Mouse (Mus musculus) MEL (cell line): ENCODE data around the gene Dscam. TPM values are rescaled to one million over a fixed set of nuclear protein-coding genes. Genes with fewer than 3 reads are reported as not detected.

Source experiments
- DNase-seq: peaks from one replicate; pipeline ENCODE4 v3.0.0; 2011; ENCODE audit warnings: low read depth, low spot score
- H3K27ac ChIP-seq: 2 replicates; pipeline ENCODE4 v1.5.1; 2012; ENCODE audit warnings: low read depth, mild to moderate bottlenecking, control low read depth, low read length, moderate library complexity; ENCODE audit not compliant: control insufficient read depth
- H3K27me3 ChIP-seq, 2 experiments: fragments of 150-350 bp in 1 of 2; sonication (generic) in 1 of 2; 2 replicates each; pipeline ENCODE4 v1.6.1; 2012; ENCODE audit warnings: low read length in 2 of 2, mild to moderate bottlenecking in 2 of 2, improper control_type of control experiment in 1 of 2, moderate library complexity in 1 of 2; ENCODE audit not compliant: insufficient read depth in 2 of 2, control insufficient read depth in 1 of 2
- H3K36me3 ChIP-seq, 2 experiments: 2 replicates each; pipeline ENCODE4 v1.6.1; 2012 to 2014; ENCODE audit warnings: low read length in 2 of 2, improper control_type of control experiment in 1 of 2, inconsistent platforms in 1 of 2, mild to moderate bottlenecking in 1 of 2; ENCODE audit not compliant: insufficient read depth in 2 of 2, control insufficient read depth in 1 of 2
- H3K4me1 ChIP-seq, 2 experiments: fragments of 150-350 bp in 1 of 2; sonication (generic) in 1 of 2; 2 replicates each; pipeline ENCODE4 v1.6.1; 2012; ENCODE audit warnings: low read length in 2 of 2, improper control_type of control experiment in 1 of 2, mild to moderate bottlenecking in 1 of 2; ENCODE audit not compliant: insufficient read depth in 2 of 2, control insufficient read depth in 1 of 2
- H3K4me3 ChIP-seq, 2 experiments: fragments of 150-350 bp in 1 of 2; sonication (generic) in 1 of 2; 2 replicates each; pipeline ENCODE4 v1.5.1; 2012; ENCODE audit warnings: low read depth in 2 of 2, low read length in 2 of 2, mild to moderate bottlenecking in 2 of 2, moderate library complexity in 2 of 2, control low read depth in 1 of 2, improper control_type of control experiment in 1 of 2; ENCODE audit not compliant: control insufficient read depth in 1 of 2, insufficient read depth in 1 of 2
- H3K79me2 ChIP-seq: 2 replicates; pipeline ENCODE4 v1.6.1; 2012; ENCODE audit warnings: mild to moderate bottlenecking, low read length, moderate library complexity; ENCODE audit not compliant: control insufficient read depth, poor library complexity, insufficient read depth
- H3K9ac ChIP-seq: 2 replicates; pipeline ENCODE4 v1.6.1; 2012; ENCODE audit warnings: low read depth, mild to moderate bottlenecking, control low read depth, low read length, moderate library complexity; ENCODE audit not compliant: control insufficient read depth, poor library complexity, severe bottlenecking
- H3K9me3 ChIP-seq: fragments of 150-350 bp; sonication (generic); replicated peaks from 2 replicates; pipeline ENCODE4 v1.6.1; 2012; ENCODE audit warnings: mild to moderate bottlenecking, low read length, improper control_type of control experiment, moderate library complexity; ENCODE audit not compliant: insufficient read depth
- BHLHE40 ChIP-seq: IDR thresholded peaks from 2 replicates; pipeline ENCODE4 v1.6.1; 2012; ENCODE audit warnings: low read depth, mild to moderate bottlenecking, inconsistent platforms, low read length, improper control_type of control experiment, borderline replicate concordance
- CHD2 ChIP-seq: IDR thresholded peaks from 2 replicates; pipeline ENCODE4 v1.6.1; 2011; ENCODE audit warnings: low read length, improper control_type of control experiment
- CTCF ChIP-seq, 3 experiments: IDR thresholded peaks in 2 of 3; conservative IDR thresholded peaks in 1 of 3; 2 replicates each; pipeline ENCODE4 v1.5.1; 2011 to 2012; ENCODE audit warnings: low read length in 3 of 3, low read depth in 2 of 3, mild to moderate bottlenecking in 2 of 3, improper control_type of control experiment in 1 of 3, inconsistent platforms in 1 of 3, mixed read lengths in 1 of 3, moderate library complexity in 1 of 3; ENCODE audit not compliant: control insufficient read depth in 1 of 3, insufficient read depth in 1 of 3, poor library complexity in 1 of 3, severe bottlenecking in 1 of 3
- ELF1 ChIP-seq: IDR thresholded peaks from 2 replicates; pipeline ENCODE4 v1.6.1; 2014; ENCODE audit warnings: low read depth, mild to moderate bottlenecking, inconsistent platforms, low read length, improper control_type of control experiment, moderate library complexity
- EP300 ChIP-seq, 2 experiments: IDR thresholded peaks; 2 replicates each; pipeline ENCODE4 v1.6.1; 2011; ENCODE audit warnings: improper control_type of control experiment in 2 of 2, low read length in 2 of 2, low read depth in 1 of 2, mild to moderate bottlenecking in 1 of 2
- GATA1 ChIP-seq: IDR thresholded peaks from 2 replicates; pipeline ENCODE4 v1.6.1; 2011; ENCODE audit warnings: low read depth, low read length, improper control_type of control experiment
- KAT2A ChIP-seq: conservative IDR thresholded peaks from 2 replicates; pipeline ENCODE4 v1.6.1; 2012; ENCODE audit warnings: low read depth, low read length, improper control_type of control experiment, inconsistent platforms
- MAFK ChIP-seq: IDR thresholded peaks from 2 replicates; pipeline ENCODE4 v1.6.1; 2011; ENCODE audit warnings: low read depth, mild to moderate bottlenecking, low read length, improper control_type of control experiment, borderline replicate concordance
- MAX ChIP-seq: IDR thresholded peaks from 2 replicates; pipeline ENCODE4 v1.6.1; 2011; ENCODE audit warnings: low read length, improper control_type of control experiment
- MAZ ChIP-seq: IDR thresholded peaks from 2 replicates; pipeline ENCODE4 v1.6.1; 2012; ENCODE audit warnings: low read depth, mild to moderate bottlenecking, inconsistent platforms, low read length, improper control_type of control experiment
- MEF2A ChIP-seq: IDR thresholded peaks from 2 replicates; pipeline ENCODE4 v1.6.1; 2014; ENCODE audit warnings: low read depth, mild to moderate bottlenecking, inconsistent platforms, low read length, improper control_type of control experiment; ENCODE audit not compliant: poor library complexity, insufficient replicate concordance, severe bottlenecking; ENCODE audit errors: extremely low read depth
- MXI1 ChIP-seq: IDR thresholded peaks from 2 replicates; pipeline ENCODE4 v1.6.1; 2011; ENCODE audit warnings: mild to moderate bottlenecking, low read depth, low read length, improper control_type of control experiment
- NRF1 ChIP-seq: IDR thresholded peaks from 2 replicates; pipeline ENCODE4 v1.6.1; 2014; ENCODE audit warnings: low read depth, mild to moderate bottlenecking, inconsistent platforms, low read length, improper control_type of control experiment, moderate library complexity; ENCODE audit not compliant: poor library complexity, insufficient read depth, severe bottlenecking
- POLR2A ChIP-seq, 2 experiments: IDR thresholded peaks; 2 replicates each; pipeline ENCODE4 v1.6.1; 2011 to 2012; ENCODE audit warnings: low read length in 2 of 2, mild to moderate bottlenecking in 2 of 2, control low read depth in 1 of 2, improper control_type of control experiment in 1 of 2, low read depth in 1 of 2, moderate library complexity in 1 of 2; ENCODE audit not compliant: control insufficient read depth in 1 of 2, insufficient read depth in 1 of 2, poor library complexity in 1 of 2
- POLR2AphosphoS2 ChIP-seq: IDR thresholded peaks from 2 replicates; pipeline ENCODE4 v1.6.1; 2011; ENCODE audit warnings: low read length, improper control_type of control experiment
- RCOR1 ChIP-seq: IDR thresholded peaks from 2 replicates; pipeline ENCODE4 v1.6.1; 2012; ENCODE audit warnings: low read depth, mild to moderate bottlenecking, inconsistent platforms, low read length, improper control_type of control experiment
- SIN3A ChIP-seq: IDR thresholded peaks from 2 replicates; pipeline ENCODE4 v1.6.1; 2012; ENCODE audit warnings: low read length, improper control_type of control experiment, inconsistent platforms
- SMC3 ChIP-seq: IDR thresholded peaks from 2 replicates; pipeline ENCODE4 v1.6.1; 2011; ENCODE audit warnings: low read depth, low read length, improper control_type of control experiment
- TBP ChIP-seq: IDR thresholded peaks from 2 replicates; pipeline ENCODE4 v1.8.0; 2011; ENCODE audit warnings: low read depth, low read length, improper control_type of control experiment
- TCF12 ChIP-seq: IDR thresholded peaks from 2 replicates; pipeline ENCODE4 v1.6.1; 2014; ENCODE audit warnings: low read depth, mild to moderate bottlenecking, inconsistent platforms, low read length, improper control_type of control experiment, moderate library complexity
- UBTF ChIP-seq: IDR thresholded peaks from 2 replicates; pipeline ENCODE4 v1.6.1; 2012; ENCODE audit warnings: low read depth, mild to moderate bottlenecking, inconsistent platforms, low read length, improper control_type of control experiment, moderate library complexity, borderline replicate concordance; ENCODE audit not compliant: insufficient read depth
- USF1 ChIP-seq: IDR thresholded peaks from 2 replicates; pipeline ENCODE4 v1.6.1; 2014; ENCODE audit warnings: low read depth, mild to moderate bottlenecking, inconsistent platforms, low read length, improper control_type of control experiment, moderate library complexity
- USF2 ChIP-seq, 2 experiments: IDR thresholded peaks; 2 replicates each; pipeline ENCODE4 v1.6.1; 2011 to 2012; ENCODE audit warnings: improper control_type of control experiment in 2 of 2, low read length in 2 of 2, borderline replicate concordance in 1 of 2, inconsistent platforms in 1 of 2, low read depth in 1 of 2, mild to moderate bottlenecking in 1 of 2; ENCODE audit not compliant: insufficient read depth in 1 of 2
- ZC3H11A ChIP-seq: IDR thresholded peaks from 2 replicates; pipeline ENCODE4 v1.6.1; 2012; ENCODE audit warnings: low read depth, mild to moderate bottlenecking, inconsistent platforms, low read length, improper control_type of control experiment
- ZKSCAN1 ChIP-seq: IDR thresholded peaks from 2 replicates; pipeline ENCODE4 v1.6.1; 2012; ENCODE audit warnings: low read depth, mild to moderate bottlenecking, inconsistent platforms, low read length, improper control_type of control experiment, moderate library complexity
- ZMIZ1 ChIP-seq: IDR thresholded peaks from 2 replicates; pipeline ENCODE4 v1.6.1; 2012; ENCODE audit warnings: low read depth, mild to moderate bottlenecking, inconsistent platforms, low read length, improper control_type of control experiment, moderate library complexity
- ZNF384 ChIP-seq: IDR thresholded peaks from 2 replicates; pipeline ENCODE4 v1.6.1; 2012; ENCODE audit warnings: low read depth, mild to moderate bottlenecking, inconsistent platforms, low read length, improper control_type of control experiment
- polyA plus RNA-seq, 2 experiments: library from polyadenylated mRNA; stranded (reverse) in 1 of 2; unstranded in 1 of 2; fragments of >175 nt in 1 of 2; fragments of >200 nt in 1 of 2; gene quantifications; 2 replicates each; pipeline versions ENCODE4 v1.2.1 to v1.2.4; 2012; ENCODE audit warnings: low replicate concordance in 2 of 2, low read depth in 1 of 2; ENCODE audit not compliant: insufficient read length in 2 of 2, insufficient read depth in 1 of 2, missing spikeins in 1 of 2
- total RNA-seq: library from RNA; depleted of rRNA; stranded (reverse); fragments of 300-350 nt; gene quantifications from 2 replicates; pipeline ENCODE4 v1.2.3, GENCODE M21; 2012

The Dscam gene
- total and polyA plus RNA-seq, 3 experiments: not detected

DNA sequence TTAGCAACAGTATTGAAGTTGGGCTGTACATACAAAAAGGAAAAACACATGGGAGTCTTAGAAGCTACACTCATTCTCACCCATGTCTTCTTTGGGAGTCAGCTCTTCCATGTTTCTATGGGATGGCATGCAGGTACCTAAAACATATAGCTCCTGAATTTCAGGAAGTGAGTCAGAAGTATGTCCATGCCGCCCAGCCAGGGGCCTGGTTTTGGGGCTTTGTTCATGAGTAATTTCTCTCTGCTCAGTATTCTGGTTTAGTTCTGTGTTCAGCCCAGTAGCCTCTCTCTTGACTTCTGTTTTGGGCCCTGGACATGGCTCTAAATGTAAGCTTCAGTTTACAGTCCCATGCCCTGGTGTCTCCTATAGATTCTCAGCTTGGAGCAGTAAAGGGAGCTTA, 242.5 kb downstream of the Dscam start:
- no peaks in the 10 kb centered on the region for H3K9me3 ChIP-seq
- H3K79me2 ChIP-seq: no peaks in the 10 kb centered on the region
- H3K4me3 ChIP-seq: no peak overlapping the region
- TF ChIP-seq UBTF: no peak
- TF ChIP-seq ELF1: no peak
- TF ChIP-seq TBP: no peak
- no peak for TF ChIP-seq BHLHE40
- TF ChIP-seq ZMIZ1: no peak
- no peak for TF ChIP-seq GATA1
- no peak for TF ChIP-seq SMC3
- TF ChIP-seq MEF2A: no peak
- TF ChIP-seq CTCF (IDR thresholded peaks at IDR 0.05 in 2 of 3, conservative IDR thresholded peaks at IDR 0.05 in 1 of 3; ENCODE audit: control insufficient read depth in 1 of 3, insufficient read depth in 1 of 3, low read depth in 2 of 3, low read length in 3 of 3, poor library complexity in 1 of 3, severe bottlenecking in 1 of 3): no peak
- no peak for TF ChIP-seq MAZ
- TF ChIP-seq NRF1: no peak
- no peak for TF ChIP-seq ZKSCAN1
- TF ChIP-seq RCOR1: no peak
- no peak for TF ChIP-seq POLR2A (IDR thresholded peaks at IDR 0.05; ENCODE audit: control insufficient read depth in 1 of 2, insufficient read depth in 1 of 2, low read depth in 1 of 2, low read length in 2 of 2, poor library complexity in 1 of 2)
- TF ChIP-seq POLR2AphosphoS2: no peak
- no peak for TF ChIP-seq TCF12
- no peak for TF ChIP-seq CHD2
- H3K36me3 ChIP-seq: no peaks in the 10 kb centered on the region
- no peaks in the 10 kb centered on the region for H3K4me1 ChIP-seq
- no peak overlapping the region for H3K27ac ChIP-seq
- H3K9ac ChIP-seq: no peak overlapping the region
- DNase-seq: no peak
- no peaks in the 10 kb centered on the region for H3K27me3 ChIP-seq

GRCm38 (mm10) chr16:96927408-96927807, 243.1 kb downstream of the Dscam start:
- TF ChIP-seq SIN3A (no peak), ELF1 (no peak), MAX (no peak), MAFK (no peak), POLR2A (IDR thresholded peaks at IDR 0.05; ENCODE audit: control insufficient read depth in 1 of 2, insufficient read depth in 1 of 2, low read depth in 1 of 2, low read length in 2 of 2, poor library complexity in 1 of 2) (no peak), KAT2A (no peak), USF2 (IDR thresholded peaks at IDR 0.05; ENCODE audit: borderline replicate concordance in 1 of 2, insufficient read depth in 1 of 2, low read depth in 1 of 2, low read length in 2 of 2) (no peak), CHD2 (no peak), MXI1 (no peak), ZC3H11A (no peak), ZNF384 (no peak), EP300 (IDR thresholded peaks at IDR 0.05; ENCODE audit: low read depth in 1 of 2, low read length in 2 of 2) (no peak), GATA1 (no peak), USF1 (no peak)
- Histone ChIP-seq H3K27ac (no peak overlapping the region), H3K4me1 (no peaks in the 10 kb centered on the region), H3K79me2 (no peaks in the 10 kb centered on the region), H3K36me3 (no peaks in the 10 kb centered on the region), H3K4me3 (no peak overlapping the region), H3K27me3 (no peaks in the 10 kb centered on the region), H3K9me3 (no peaks in the 10 kb centered on the region), H3K9ac (no peak overlapping the region)
- DNase-seq: no peak
